Comparison of ENCODE assay signal across 8 mouse cellular contexts in genomic region chr9:48266286-48267027, GRCm38 (mm10).
DNase-seq lines count a peak whose midpoint lies in the region; ATAC-seq lines count a peak whose summit lies in the region.

No protein-coding gene starts in this region.

- no peaks in the 10 kb centered on the region for H3K36me3 ChIP-seq in forebrain, embryonic 11.5 days (ENCODE audit: control insufficient read depth, insufficient read depth, low read length)
- H3K36me3 ChIP-seq in heart, embryonic 15.5 days = no peaks in the 10 kb centered on the region
- H3K36me3 ChIP-seq in liver, embryonic 13.5 days = no peaks in the 10 kb centered on the region
- H3K36me3 ChIP-seq in stomach, embryonic 14.5 days (ENCODE audit: control insufficient read depth, insufficient read depth, low read length) = no peaks in the 10 kb centered on the region

- DNase-seq in CD8-positive naive resting alpha-beta T cell, adult 2 months (ENCODE audit: low read depth in 2 of 2, low spot score in 2 of 2) = peak; percentile 55 to 67
- peak; percentile 63 for DNase-seq in c-Kit-positive CD71-positive TER-119-positive erythroid progenitor cells, embryonic 14.5 days (ENCODE audit: low spot score)
- peak; percentile 92 for DNase-seq in forebrain, embryonic 11.5 days (ENCODE audit: low spot score)
- DNase-seq in kidney, postnatal 14 days = peak; percentile 80
- peak; percentile 55 for DNase-seq in liver, embryonic 13.5 days
- peak; percentile 14 to 67 for DNase-seq in natural killer cell, adult 2 months (ENCODE audit: low spot score in 2 of 2)

- WGBS in forebrain, embryonic 11.5 days = 15% methylated on average over 21 of the region's 21 CpGs
- 10% methylated on average over 21 of the region's 21 CpGs for WGBS in heart, embryonic 15.5 days
- WGBS in liver, embryonic 13.5 days (ENCODE audit: insufficient replicate concordance) = 10% methylated on average over 21 of the region's 21 CpGs
- WGBS in stomach, embryonic 14.5 days = 13% methylated on average over 21 of the region's 21 CpGs

- ATAC-seq in forebrain, embryonic 11.5 days (replicated peaks; ENCODE audit: low FRiP score) = peak; percentile 88
- ATAC-seq in heart, embryonic 15.5 days (replicated peaks; ENCODE audit: insufficient number of reproducible peaks, insufficient read depth, low FRiP score, low read depth) = peak; percentile 74; the same call in 1 of the 2 replicates
- peak; percentile 84 for ATAC-seq in liver, embryonic 13.5 days (ENCODE audit: low read depth)
- peak; percentile 84; the same call in 1 of the 2 replicates for ATAC-seq in stomach, embryonic 14.5 days (ENCODE audit: insufficient number of reproducible peaks, insufficient read depth, low FRiP score, low read depth)

- no peak overlapping the region for H3K27ac ChIP-seq in forebrain, embryonic 11.5 days (ENCODE audit: low read depth, low read length)
- H3K27ac ChIP-seq in heart, embryonic 15.5 days = no peak overlapping the region
- no peak overlapping the region for H3K27ac ChIP-seq in liver, embryonic 13.5 days
- no peak overlapping the region for H3K27ac ChIP-seq in stomach, embryonic 14.5 days (ENCODE audit: low read length)

- H3K4me1 ChIP-seq in forebrain, embryonic 11.5 days (replicated peaks; ENCODE audit: control insufficient read depth, insufficient read depth, low read length) = peaks cover 2% of the 10 kb centered on the region; the same call in 1 of the 2 replicates
- H3K4me1 ChIP-seq in heart, embryonic 15.5 days (replicated peaks) = peaks cover 6% of the 10 kb centered on the region; the same call in 1 of the 2 replicates
- peaks cover 9% of the 10 kb centered on the region for H3K4me1 ChIP-seq in liver, embryonic 13.5 days (replicated peaks)
- no peaks in the 10 kb centered on the region for H3K4me1 ChIP-seq in stomach, embryonic 14.5 days (ENCODE audit: control insufficient read depth, insufficient read depth, low read length)

- no peaks in the 10 kb centered on the region for H3K27me3 ChIP-seq in forebrain, embryonic 11.5 days (ENCODE audit: control insufficient read depth, insufficient read depth, low read length)
- H3K27me3 ChIP-seq in heart, embryonic 15.5 days = peaks cover 17% of the 10 kb centered on the region
- peaks cover 20% of the 10 kb centered on the region; the same call in 1 of the 2 replicates for H3K27me3 ChIP-seq in liver, embryonic 13.5 days
- H3K27me3 ChIP-seq in stomach, embryonic 14.5 days (ENCODE audit: control insufficient read depth, insufficient read depth, low read length) = no peaks in the 10 kb centered on the region

- peak overlapping the region; percentile 61 for H3K9ac ChIP-seq in forebrain, embryonic 11.5 days (ENCODE audit: low read length)
- peak overlapping the region; percentile 49; the same call in 1 of the 2 replicates for H3K9ac ChIP-seq in heart, embryonic 15.5 days
- peak overlapping the region; percentile 58; the same call in 1 of the 2 replicates for H3K9ac ChIP-seq in liver, embryonic 13.5 days
- peak overlapping the region; percentile 21; the same call in 1 of the 2 replicates for H3K9ac ChIP-seq in stomach, embryonic 14.5 days (replicated peaks; ENCODE audit: low read depth, low read length)

- peak overlapping the region; percentile 41 for H3K4me3 ChIP-seq in forebrain, embryonic 11.5 days (ENCODE audit: low read depth, low read length)
- peak overlapping the region; percentile 57 for H3K4me3 ChIP-seq in heart, embryonic 15.5 days
- peak overlapping the region; percentile 55 for H3K4me3 ChIP-seq in liver, embryonic 13.5 days (replicated peaks)
- peak overlapping the region; percentile 42 for H3K4me3 ChIP-seq in stomach, embryonic 14.5 days (ENCODE audit: low read depth, low read length)

- H3K4me2 ChIP-seq in forebrain, embryonic 11.5 days (ENCODE audit: low read depth, low read length, severe bottlenecking) = peak overlapping the region; percentile 93
- H3K4me2 ChIP-seq in heart, embryonic 15.5 days = peak overlapping the region; percentile 98
- peak overlapping the region; percentile 75 for H3K4me2 ChIP-seq in liver, embryonic 13.5 days
- H3K4me2 ChIP-seq in stomach, embryonic 14.5 days (replicated peaks; ENCODE audit: low read depth, low read length) = peak overlapping the region; percentile 95

- H3K9me3 ChIP-seq in forebrain, embryonic 11.5 days (ENCODE audit: control insufficient read depth, low read length) = no peaks in the 10 kb centered on the region
- H3K9me3 ChIP-seq in heart, embryonic 15.5 days (replicated peaks) = no peaks in the 10 kb centered on the region
- no peaks in the 10 kb centered on the region for H3K9me3 ChIP-seq in liver, embryonic 13.5 days (replicated peaks)
- H3K9me3 ChIP-seq in stomach, embryonic 14.5 days (ENCODE audit: control insufficient read depth, low read depth, low read length) = no peaks in the 10 kb centered on the region

Comparison
In these comparisons a context has a peak if more than half of its experiments do, and no peak if none do; other contexts are left out.
1. DNase-seq: peak in every context shown above with its lines; median percentile 92 in forebrain, embryonic 11.5 days; 80 in kidney, postnatal 14 days; 63 in c-Kit-positive CD71-positive TER-119-positive erythroid progenitor cells, embryonic 14.5 days; 61 in CD8-positive naive resting alpha-beta T cell, adult 2 months; 55 in liver, embryonic 13.5 days; 40 in natural killer cell, adult 2 months.